Mouse (Mus musculus): Measurements from ENCODE around the gene Cdhr4. TPM values are rescaled to one million over a fixed set of nuclear protein-coding genes. Genes with fewer than 3 reads are reported as not detected.

The Cdhr4 gene
- total RNA-seq, 2 experiments from 2014 or later, result 0.17 TPM; not detected in 1

Other genes with a start within 250 kb of the Cdhr4 start
- 10 to 100 TPM; 32.7 to 36.3 TPM for gene Rbm5, start 221.5 kb upstream of the Cdhr4 start, total RNA-seq (2021)
- gene Rbm6, start 119.3 kb upstream of the Cdhr4 start, total RNA-seq (2021), result 10 to 100 TPM; 16.4 to 19.1 TPM
- gene Mon1a, start 104.3 kb upstream of the Cdhr4 start, total RNA-seq (2021), result 10 to 100 TPM in 1 of 2 experiments, 1 to 10 TPM in 1; 8.7 to 10.4 TPM
- gene Mst1r, start 85.6 kb upstream of the Cdhr4 start, total RNA-seq (2021), result under 1 TPM; 0.59 to 0.61 TPM
- gene Actl11, start 64.0 kb upstream of the Cdhr4 start, total RNA-seq (2021), result not detected
- under 1 TPM in 1 of 2 experiments, not detected in 1; 0.28 TPM for gene Camkv, start 56.8 kb upstream of the Cdhr4 start, total RNA-seq (2021)
- gene Traip, start 42.4 kb upstream of the Cdhr4 start, total RNA-seq (2021), result under 1 TPM; 0.35 to 0.56 TPM
- 1 to 10 TPM; 2.7 to 3.3 TPM for gene Uba7, start 17.0 kb upstream of the Cdhr4 start, total RNA-seq (2021)
- gene Gm20661, start 9.4 kb upstream of the Cdhr4 start, total RNA-seq (2021), result not detected
- gene Inka1, start 6.6 kb upstream of the Cdhr4 start, total RNA-seq (2021), result 1 to 10 TPM; 1.6 to 2.8 TPM
- not detected for gene Gm20662, start 3.9 kb downstream of the Cdhr4 start, total RNA-seq (2021)
- gene Ip6k1, start 10.0 kb downstream of the Cdhr4 start, total RNA-seq (2021), result 10 to 100 TPM; 19.1 to 20.3 TPM
- gene Gmppb, start 56.7 kb downstream of the Cdhr4 start, total RNA-seq (2021), result 1 to 10 TPM; 3.3 to 3.8 TPM
- 1 to 10 TPM; 1.5 to 2.6 TPM for gene Amigo3, start 60.7 kb downstream of the Cdhr4 start, total RNA-seq (2021)
- not detected for gene Mst1, start 87.9 kb downstream of the Cdhr4 start, total RNA-seq (2021)
- gene Rnf123, start 90.8 kb downstream of the Cdhr4 start, total RNA-seq (2021), result 100 to 1,000 TPM; 141 to 153 TPM
- 10 to 100 TPM; 26.0 to 31.0 TPM for gene Apeh, start 102.1 kb downstream of the Cdhr4 start, total RNA-seq (2021)
- gene Bsn, start 197.9 kb downstream of the Cdhr4 start, total RNA-seq (2021), result under 1 TPM; 0.05 TPM